Mouse (Mus musculus): Measurements from ENCODE around the gene Gm28305. TPM values are rescaled to one million over a fixed set of nuclear protein-coding genes. Genes with fewer than 3 reads are reported as not detected.

Gm28305 gene
- polyA plus RNA-seq, 1 experiment, result not detected

GRCm38 (mm10) chr9:104035261-104036015, 5.0 kb upstream of the Gm28305 start:
- no peaks in the 10 kb centered on the region for H3K79me3 ChIP-seq (ENCODE audit: low read depth)
- H3K79me2 ChIP-seq (ENCODE audit: control insufficient read depth, insufficient read depth), result no peaks in the 10 kb centered on the region
- TF ChIP-seq MAX (IDR thresholded peaks at IDR 0.05), result no peak
- TF ChIP-seq CTCF (IDR thresholded peaks at IDR 0.05; ENCODE audit: control insufficient read depth, insufficient read depth, insufficient read length), result peak; percentile 68
- no peak for TF ChIP-seq CEBPB (IDR thresholded peaks at IDR 0.05; ENCODE audit: low read depth)
- H3K36me3 ChIP-seq (ENCODE audit: control insufficient read depth, insufficient read depth), result no peaks in the 10 kb centered on the region
- no peak overlapping the region for H3ac ChIP-seq (ENCODE audit: control insufficient read depth, insufficient read length, low read depth)
- H3K27me3 ChIP-seq (ENCODE audit: control insufficient read depth, insufficient read depth, insufficient read length), result no peaks in the 10 kb centered on the region
- no peak overlapping the region for H3K4me3 ChIP-seq (ENCODE audit: insufficient read depth, poor library complexity, severe bottlenecking)

- Histone ChIP-seq H3K27me3 (ENCODE audit: control insufficient read depth, insufficient read depth, insufficient read length) (no peaks in the 10 kb centered on the region), H3K36me3 (ENCODE audit: control insufficient read depth, insufficient read depth) (no peaks in the 10 kb centered on the region), H3K79me3 (ENCODE audit: low read depth) (no peaks in the 10 kb centered on the region), H3K4me3 (ENCODE audit: insufficient read depth, poor library complexity, severe bottlenecking) (no peak overlapping the region), H3ac (ENCODE audit: control insufficient read depth, insufficient read length, low read depth) (no peak overlapping the region), H3K79me2 (ENCODE audit: control insufficient read depth, insufficient read depth) (no peaks in the 10 kb centered on the region)
- TF ChIP-seq MYOD1 (IDR thresholded peaks at IDR 0.05; ENCODE audit: control insufficient read depth, insufficient read length, low read depth) (no peak), MYOG (IDR thresholded peaks at IDR 0.05; ENCODE audit: control insufficient read depth, extremely low read depth, insufficient read length) (no peak), MAX (IDR thresholded peaks at IDR 0.05) (no peak), FOSL1 (IDR thresholded peaks at IDR 0.05; ENCODE audit: insufficient read depth, low read length, poor library complexity, severe bottlenecking) (no peak), CEBPB (IDR thresholded peaks at IDR 0.05; ENCODE audit: low read depth) (no peak), USF1 (IDR thresholded peaks at IDR 0.05; ENCODE audit: low read depth) (no peak), CTCF (IDR thresholded peaks at IDR 0.05; ENCODE audit: control insufficient read depth, insufficient read depth, insufficient read length) (no peak)
Measured at GRCm38 (mm10) chr9:104038266-104038665, 2.2 kb upstream of the Gm28305 start.

- no peak for TF ChIP-seq USF1 (IDR thresholded peaks at IDR 0.05; ENCODE audit: low read depth)
- H3K79me3 ChIP-seq (ENCODE audit: low read depth), result no peaks in the 10 kb centered on the region
- H3K79me2 ChIP-seq (ENCODE audit: control insufficient read depth, insufficient read depth), result no peaks in the 10 kb centered on the region
- no peak overlapping the region for H3ac ChIP-seq (ENCODE audit: control insufficient read depth, insufficient read length, low read depth)
- no peaks in the 10 kb centered on the region for H3K36me3 ChIP-seq (ENCODE audit: control insufficient read depth, insufficient read depth)
- no peak overlapping the region for H3K4me3 ChIP-seq (ENCODE audit: insufficient read depth, poor library complexity, severe bottlenecking)
- no peaks in the 10 kb centered on the region for H3K27me3 ChIP-seq (ENCODE audit: control insufficient read depth, insufficient read depth, insufficient read length)
Measured at GRCm38 (mm10) chr9:104039031-104039695, 1.3 kb upstream of the Gm28305 start.

- Histone ChIP-seq H3K4me3 (ENCODE audit: insufficient read depth, poor library complexity, severe bottlenecking) (no peak overlapping the region), H3K36me3 (ENCODE audit: control insufficient read depth, insufficient read depth) (no peaks in the 10 kb centered on the region), H3K79me3 (ENCODE audit: low read depth) (no peaks in the 10 kb centered on the region), H3ac (ENCODE audit: control insufficient read depth, insufficient read length, low read depth) (no peak overlapping the region), H3K79me2 (ENCODE audit: control insufficient read depth, insufficient read depth) (no peaks in the 10 kb centered on the region), H3K27me3 (ENCODE audit: control insufficient read depth, insufficient read depth, insufficient read length) (no peaks in the 10 kb centered on the region)
- TF ChIP-seq MYOD1 (IDR thresholded peaks at IDR 0.05; ENCODE audit: control insufficient read depth, insufficient read length, low read depth) (no peak), CTCF (IDR thresholded peaks at IDR 0.05; ENCODE audit: control insufficient read depth, insufficient read depth, insufficient read length) (no peak), FOSL1 (IDR thresholded peaks at IDR 0.05; ENCODE audit: insufficient read depth, low read length, poor library complexity, severe bottlenecking) (no peak), USF1 (IDR thresholded peaks at IDR 0.05; ENCODE audit: low read depth) (no peak), MYOG (IDR thresholded peaks at IDR 0.05; ENCODE audit: control insufficient read depth, extremely low read depth, insufficient read length) (no peak), MAX (IDR thresholded peaks at IDR 0.05) (no peak), CEBPB (IDR thresholded peaks at IDR 0.05; ENCODE audit: low read depth) (no peak)
Measured at GRCm38 (mm10) chr9:104039742-104040141, 720 bp upstream of the Gm28305 start.

- H3K79me2 ChIP-seq (ENCODE audit: control insufficient read depth, insufficient read depth), result no peaks in the 10 kb centered on the region
Measured at GRCm38 (mm10) chr9:104043676-104044075, 3.2 kb downstream of the Gm28305 start.

GRCm38 (mm10) chr9:104051028-104051427, 10.6 kb downstream of the Gm28305 start:
- Histone ChIP-seq H3K79me2 (ENCODE audit: control insufficient read depth, insufficient read depth) (no peaks in the 10 kb centered on the region), H3K79me3 (ENCODE audit: low read depth) (no peaks in the 10 kb centered on the region), H3ac (ENCODE audit: control insufficient read depth, insufficient read length, low read depth) (no peak overlapping the region), H3K4me3 (ENCODE audit: insufficient read depth, poor library complexity, severe bottlenecking) (no peak overlapping the region), H3K27me3 (ENCODE audit: control insufficient read depth, insufficient read depth, insufficient read length) (no peaks in the 10 kb centered on the region), H3K36me3 (ENCODE audit: control insufficient read depth, insufficient read depth) (peaks cover 57% of the 10 kb centered on the region)
- TF ChIP-seq USF1 (IDR thresholded peaks at IDR 0.05; ENCODE audit: low read depth), result no peak
- no peak for TF ChIP-seq MYOG (IDR thresholded peaks at IDR 0.05; ENCODE audit: control insufficient read depth, extremely low read depth, insufficient read length)
- no peak for TF ChIP-seq CEBPB (IDR thresholded peaks at IDR 0.05; ENCODE audit: low read depth)
- no peak for TF ChIP-seq CTCF (IDR thresholded peaks at IDR 0.05; ENCODE audit: control insufficient read depth, insufficient read depth, insufficient read length)
- TF ChIP-seq MAX (IDR thresholded peaks at IDR 0.05), result no peak
- TF ChIP-seq MYOD1 (IDR thresholded peaks at IDR 0.05; ENCODE audit: control insufficient read depth, insufficient read length, low read depth), result no peak
- TF ChIP-seq FOSL1 (IDR thresholded peaks at IDR 0.05; ENCODE audit: insufficient read depth, low read length, poor library complexity, severe bottlenecking), result no peak

More at GRCm38 (mm10) chr9:104043676-104044075, 3.2 kb downstream of the Gm28305 start:
- Histone ChIP-seq H3K79me3 (ENCODE audit: low read depth) (no peaks in the 10 kb centered on the region), H3K36me3 (ENCODE audit: control insufficient read depth, insufficient read depth) (peaks cover 15% of the 10 kb centered on the region), H3ac (ENCODE audit: control insufficient read depth, insufficient read length, low read depth) (no peak overlapping the region), H3K4me3 (ENCODE audit: insufficient read depth, poor library complexity, severe bottlenecking) (no peak overlapping the region), H3K27me3 (ENCODE audit: control insufficient read depth, insufficient read depth, insufficient read length) (no peaks in the 10 kb centered on the region)
- no peak for TF ChIP-seq MYOG (IDR thresholded peaks at IDR 0.05; ENCODE audit: control insufficient read depth, extremely low read depth, insufficient read length)
- no peak for TF ChIP-seq FOSL1 (IDR thresholded peaks at IDR 0.05; ENCODE audit: insufficient read depth, low read length, poor library complexity, severe bottlenecking)
- TF ChIP-seq MYOD1 (IDR thresholded peaks at IDR 0.05; ENCODE audit: control insufficient read depth, insufficient read length, low read depth), result no peak
- TF ChIP-seq MAX (IDR thresholded peaks at IDR 0.05), result no peak
- no peak for TF ChIP-seq CTCF (IDR thresholded peaks at IDR 0.05; ENCODE audit: control insufficient read depth, insufficient read depth, insufficient read length)
- no peak for TF ChIP-seq USF1 (IDR thresholded peaks at IDR 0.05; ENCODE audit: low read depth)
- TF ChIP-seq CEBPB (IDR thresholded peaks at IDR 0.05; ENCODE audit: low read depth), result no peak
